Mouse (Mus musculus) CD4-positive, CD25-positive, alpha-beta regulatory T cell, adult 4 months (primary cell): ENCODE measurements around the gene Pomc. TPM values are rescaled to one million over a fixed set of nuclear protein-coding genes. Genes with fewer than 3 reads are reported as not detected.
"Not testable (repeated sequence)": the region's sequence is repeated elsewhere in the genome, so short reads cannot be mapped to it uniquely, and the experiment has no call there.

ENCODE experiments used
- ATAC-seq: one replicate; pipeline ENCODE4 v1.8.0; 2017
- polyA plus RNA-seq, 2 experiments: library from polyadenylated mRNA; unstranded; fragments of 100-300 nt; shearing (Covaris generic); gene quantifications; one replicate each; pipeline ENCODE4 v1.2.1; 2017

Pomc gene
- 1 to 10 TPM; 2.8 TPM for polyA plus RNA-seq

DNA sequence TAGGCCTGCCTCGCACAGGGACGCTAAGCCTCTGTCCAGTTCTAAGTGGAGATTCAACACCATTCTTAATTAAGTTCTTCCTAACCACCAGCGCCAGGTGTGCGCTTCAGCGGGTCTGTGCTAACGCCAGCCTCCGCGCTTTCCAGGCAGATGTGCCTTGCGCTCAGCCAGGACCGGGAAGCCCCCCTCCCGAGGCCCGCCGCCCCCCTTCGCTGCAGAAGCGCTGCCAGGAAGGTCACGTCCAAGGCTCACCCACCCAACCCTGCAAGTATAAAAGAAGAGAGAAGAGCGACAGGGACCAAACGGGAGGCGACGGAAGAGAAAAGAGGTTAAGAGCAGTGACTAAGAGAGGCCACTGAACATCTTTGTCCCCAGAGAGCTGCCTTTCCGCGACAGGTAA, at the start of gene Pomc:
Gene Pomc, plus strand, starts transcription at position 301 of the 400 bp plus-strand sequence.
- no peak for ATAC-seq

GRCm38 (mm10) chr12:3905436-3905835, 49.3 kb upstream of the Pomc start:
- ATAC-seq, result no peak

DNA sequence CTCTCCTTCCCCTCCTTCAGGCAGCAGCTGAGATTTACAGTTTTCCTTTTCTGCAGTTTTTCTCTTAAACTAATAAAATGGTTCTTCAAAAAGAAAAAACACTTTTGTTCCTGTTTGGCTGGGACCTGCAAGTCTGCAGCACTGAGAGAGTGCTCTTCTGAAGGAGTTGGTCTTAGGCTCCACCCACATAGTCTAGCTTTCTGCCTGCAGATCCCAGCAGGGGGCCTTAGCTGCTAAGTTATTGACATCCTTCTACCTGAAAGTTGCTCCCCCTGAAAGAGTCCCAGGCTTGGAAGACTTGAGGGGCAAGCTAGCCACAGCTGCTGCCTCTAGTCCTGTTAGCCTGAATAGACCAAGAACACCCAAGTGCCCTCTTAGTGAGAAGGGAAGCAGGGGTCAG, 48.4 kb upstream of the Pomc start:
- ATAC-seq, result no peak

DNA sequence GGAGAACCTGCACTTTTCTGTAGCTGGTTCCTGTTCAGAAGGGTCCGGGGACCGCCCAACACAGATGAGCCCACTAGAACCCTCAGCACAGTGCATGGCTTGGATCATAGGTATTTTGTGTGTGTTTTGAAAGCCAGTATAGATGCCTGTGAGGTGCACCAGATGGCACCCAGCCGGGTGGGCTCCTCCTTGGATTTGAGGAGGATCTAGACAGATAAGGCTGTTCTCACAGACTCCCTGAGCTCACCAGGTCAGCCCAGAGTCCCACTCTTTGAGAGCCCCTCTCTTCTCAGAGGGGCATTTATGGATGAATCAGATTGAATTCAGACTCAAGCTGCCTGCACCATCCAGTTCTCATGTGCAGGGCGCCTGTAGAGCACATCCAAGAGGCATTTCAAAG, 47.7 kb upstream of the Pomc start:
- no peak for ATAC-seq

DNA sequence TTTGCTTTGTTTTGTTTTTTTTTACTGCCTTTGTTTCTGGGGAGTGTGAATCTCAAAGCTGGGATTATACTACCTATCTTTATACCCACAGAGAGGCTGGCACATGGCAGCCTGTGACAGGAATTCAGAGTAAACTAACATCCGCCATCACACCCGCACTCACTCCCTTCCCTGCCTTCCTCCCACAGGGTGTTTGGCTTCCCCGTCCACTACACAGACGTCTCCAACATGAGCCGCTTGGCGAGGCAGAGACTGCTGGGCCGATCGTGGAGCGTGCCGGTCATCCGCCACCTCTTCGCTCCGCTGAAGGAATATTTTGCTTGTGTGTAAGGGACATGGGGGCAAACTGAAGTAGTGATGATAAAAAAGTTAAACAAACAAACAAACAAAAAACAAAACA, 47.3 kb upstream of the Pomc start:
- no peak for ATAC-seq

GRCm38 (mm10) chr12:3910466-3911093, 44.2 kb upstream of the Pomc start:
- ATAC-seq, result no peak

DNA sequence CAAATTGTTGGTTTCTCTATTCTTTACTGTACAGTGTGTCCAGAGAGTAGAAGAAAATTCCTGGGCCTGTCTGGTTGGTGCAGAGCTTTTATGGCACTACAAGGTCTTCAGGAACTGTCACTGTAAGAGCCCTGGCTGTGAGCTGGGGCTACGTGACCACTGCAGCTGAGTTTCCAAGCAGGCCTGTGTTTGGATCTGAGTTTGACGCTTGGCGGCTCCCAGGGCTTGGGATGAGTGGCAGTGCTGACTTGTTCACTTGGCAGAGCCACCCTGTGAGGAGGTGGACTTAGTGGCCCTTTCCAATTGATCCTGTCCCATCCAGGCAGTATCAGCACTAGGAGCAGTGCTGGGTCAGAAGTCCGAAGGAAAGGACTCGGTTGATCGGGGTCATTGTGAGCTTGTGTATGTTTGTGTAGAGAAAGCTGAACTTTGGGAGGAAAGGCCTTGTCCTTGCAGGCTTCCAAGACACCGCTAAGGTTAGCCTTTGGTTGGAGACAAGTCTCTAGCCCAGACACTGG, 42.9 kb upstream of the Pomc start:
- no peak for ATAC-seq

- no peak for ATAC-seq
These were observed 38.9 kb upstream of the Pomc start for GRCm38 (mm10) chr12:3915852-3916251.

GRCm38 (mm10) chr12:3917668-3918341, 36.9 kb upstream of the Pomc start:
- ATAC-seq, result no peak

- ATAC-seq, result no peak
These were observed 36.2 kb upstream of the Pomc start for GRCm38 (mm10) chr12:3918577-3918976.

DNA sequence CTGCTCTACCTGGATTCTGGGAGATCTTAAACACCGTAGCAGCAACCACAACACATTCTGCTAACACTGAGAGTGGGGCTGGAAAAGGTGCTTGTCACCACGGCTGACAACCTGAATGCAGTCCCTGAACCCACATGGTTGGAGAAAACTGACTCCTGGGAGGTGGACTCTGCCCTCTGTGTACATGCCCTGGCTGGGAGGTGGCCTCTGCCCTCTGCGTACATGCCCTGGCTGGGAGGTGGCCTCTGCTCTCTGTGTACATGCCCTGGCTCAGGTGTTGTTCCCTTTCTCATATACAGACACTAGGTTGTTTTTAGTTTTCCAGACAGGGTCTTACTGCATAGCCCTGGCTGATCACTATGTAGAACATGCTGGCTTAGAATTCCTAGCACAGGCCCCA, 35.3 kb upstream of the Pomc start:
- ATAC-seq, result no peak

DNA sequence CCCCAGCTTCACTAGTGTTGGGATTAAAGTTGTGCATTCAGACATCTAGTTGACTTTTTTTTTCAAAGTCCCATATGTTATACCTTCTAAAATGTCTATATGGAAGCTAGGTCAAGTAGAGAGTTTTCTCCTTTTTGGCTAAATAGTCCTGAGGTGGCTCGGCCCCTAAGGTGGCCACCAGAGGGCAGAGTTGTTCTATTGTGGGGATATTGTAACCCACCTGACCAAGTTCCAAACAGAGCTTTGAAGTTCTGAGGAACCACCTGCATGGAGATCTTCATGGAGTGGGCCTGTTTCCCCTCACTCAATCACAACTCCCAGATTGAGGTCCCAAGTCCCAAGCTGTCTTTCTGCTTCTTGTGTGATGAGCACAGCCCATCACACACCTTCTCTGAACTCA, 28.6 kb upstream of the Pomc start:
- ATAC-seq, result peak; percentile 53

GRCm38 (mm10) chr12:3928841-3929240, 25.9 kb upstream of the Pomc start:
- no peak for ATAC-seq

DNA sequence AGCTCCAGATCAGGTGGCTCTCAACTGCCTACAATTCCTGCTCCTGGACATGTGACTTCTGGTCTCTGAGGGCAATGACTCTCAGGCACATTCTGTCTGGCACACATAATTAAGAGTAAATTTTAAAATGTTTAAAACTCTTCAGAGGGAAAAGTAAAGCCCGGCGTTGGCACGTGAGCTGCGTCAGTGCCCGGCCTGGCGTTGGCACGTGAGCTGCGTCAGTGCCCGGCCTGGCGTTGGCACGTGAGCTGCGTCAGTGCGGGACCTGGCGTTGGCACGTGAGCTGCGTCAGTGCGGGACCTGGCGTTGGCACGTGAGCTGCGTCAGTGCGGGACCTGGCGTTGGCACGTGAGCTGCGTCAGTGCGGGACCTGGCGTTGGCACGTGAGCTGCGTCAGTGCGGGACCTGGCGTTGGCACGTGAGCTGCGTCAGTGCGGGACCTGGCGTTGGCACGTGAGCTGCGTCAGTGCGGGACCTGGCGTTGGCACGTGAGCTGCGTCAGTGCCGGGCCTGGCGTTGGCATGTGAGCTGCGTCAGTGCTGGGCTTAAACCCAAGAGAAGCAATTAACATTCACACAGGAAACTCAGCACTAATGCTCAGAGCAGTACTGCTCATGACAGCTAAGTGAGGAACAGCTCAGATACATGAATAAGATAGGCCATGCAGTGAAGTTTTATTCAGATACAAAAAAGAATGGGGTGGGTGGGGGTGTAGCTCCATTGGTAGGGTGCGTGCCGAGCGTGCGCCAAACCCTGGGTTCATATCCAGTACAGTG, 24.5 kb upstream of the Pomc start:
- not testable (repeated sequence) for ATAC-seq

GRCm38 (mm10) chr12:3942026-3942425, 12.7 kb upstream of the Pomc start:
- ATAC-seq, result no peak

- ATAC-seq, result no peak
These were observed 10.2 kb upstream of the Pomc start for GRCm38 (mm10) chr12:3944454-3945073.

GRCm38 (mm10) chr12:3947503-3947902, 7.2 kb upstream of the Pomc start:
- no peak for ATAC-seq

- ATAC-seq, result no peak
These were observed 620 bp downstream of the Pomc start for GRCm38 (mm10) chr12:3955371-3955770.

- ATAC-seq, result no peak
These were observed 1.6 kb downstream of the Pomc start for GRCm38 (mm10) chr12:3956351-3956750.

DNA sequence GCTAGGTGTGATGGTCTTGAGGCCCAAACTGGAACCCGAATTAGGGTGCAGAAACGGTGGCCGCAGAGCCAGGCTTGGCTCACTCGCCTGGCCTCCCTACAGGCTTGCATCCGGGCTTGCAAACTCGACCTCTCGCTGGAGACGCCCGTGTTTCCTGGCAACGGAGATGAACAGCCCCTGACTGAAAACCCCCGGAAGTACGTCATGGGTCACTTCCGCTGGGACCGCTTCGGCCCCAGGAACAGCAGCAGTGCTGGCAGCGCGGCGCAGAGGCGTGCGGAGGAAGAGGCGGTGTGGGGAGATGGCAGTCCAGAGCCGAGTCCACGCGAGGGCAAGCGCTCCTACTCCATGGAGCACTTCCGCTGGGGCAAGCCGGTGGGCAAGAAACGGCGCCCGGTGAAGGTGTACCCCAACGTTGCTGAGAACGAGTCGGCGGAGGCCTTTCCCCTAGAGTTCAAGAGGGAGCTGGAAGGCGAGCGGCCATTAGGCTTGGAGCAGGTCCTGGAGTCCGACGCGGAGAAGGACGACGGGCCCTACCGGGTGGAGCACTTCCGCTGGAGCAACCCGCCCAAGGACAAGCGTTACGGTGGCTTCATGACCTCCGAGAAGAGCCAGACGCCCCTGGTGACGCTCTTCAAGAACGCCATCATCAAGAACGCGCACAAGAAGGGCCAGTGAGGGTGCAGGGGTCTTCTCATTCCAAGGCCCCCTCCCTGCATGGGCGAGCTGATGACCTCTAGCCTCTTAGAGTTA, 5.2 kb downstream of the Pomc start:
- ATAC-seq, result peak; percentile 98

DNA sequence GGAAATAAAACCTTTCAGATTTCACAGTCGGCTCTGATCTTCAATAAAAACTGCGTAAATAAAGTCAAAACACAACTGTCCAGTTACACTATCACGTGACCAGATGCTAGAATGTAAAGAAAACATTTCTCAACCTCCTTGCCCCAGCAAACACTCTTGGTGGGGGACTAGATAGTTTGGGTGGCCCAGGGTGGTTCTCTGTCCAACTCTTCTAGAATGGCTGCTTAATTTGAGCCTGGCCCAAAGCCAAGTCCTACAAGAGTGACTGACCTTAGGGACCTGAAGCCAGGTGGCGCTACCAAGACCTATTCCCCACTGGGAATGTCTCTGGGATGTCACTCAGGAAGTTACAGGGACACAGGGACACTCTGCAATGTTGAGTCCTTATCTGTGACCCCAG, 5.8 kb downstream of the Pomc start:
- no peak for ATAC-seq

GRCm38 (mm10) chr12:3967196-3967595, 12.4 kb downstream of the Pomc start:
- no peak for ATAC-seq
